Mouse (Mus musculus): ENCODE measurements at regions not wholly inside any gene's neighbourhood (a gene's known extent, or its start where the extent isn't known, plus 50 kb on each side); places are given as distances from the start of the nearest gene placed in this dataset.

GRCm38 (mm10) chr1:81784305-81784704, 448.6 kb upstream of the Gm9747 start:
- no peak for ATAC-seq (replicated peaks)
- H3K36me3 ChIP-seq (replicated peaks): no peaks in the 10 kb centered on the region
- 71% methylated on average over 1 of the region's 1 CpGs for WGBS

GRCm38 (mm10) chr1:81794771-81795170, 438.1 kb upstream of the Gm9747 start:
- no peaks in the 10 kb centered on the region for H3K4me1 ChIP-seq
- no peaks in the 10 kb centered on the region for H3K36me3 ChIP-seq (replicated peaks)
- H3K9ac ChIP-seq: no peak overlapping the region
- H3K27me3 ChIP-seq (replicated peaks): no peaks in the 10 kb centered on the region
- H3K9me3 ChIP-seq: no peaks in the 10 kb centered on the region
- H3K27ac ChIP-seq: no peak overlapping the region
- H3K4me3 ChIP-seq: no peak overlapping the region
- WGBS: 90% methylated on average over 2 of the region's 2 CpGs
- no peak overlapping the region for H3K4me2 ChIP-seq
- ATAC-seq (replicated peaks): no peak

More at GRCm38 (mm10) chr1:81784305-81784704, 448.6 kb upstream of the Gm9747 start:
- no peak overlapping the region for H3K4me3 ChIP-seq
- H3K9me3 ChIP-seq: no peaks in the 10 kb centered on the region
- no peak overlapping the region for H3K4me2 ChIP-seq
- no peaks in the 10 kb centered on the region for H3K4me1 ChIP-seq
- no peak overlapping the region for H3K9ac ChIP-seq
- H3K27me3 ChIP-seq (replicated peaks): no peaks in the 10 kb centered on the region
- H3K27ac ChIP-seq: no peak overlapping the region

GRCm38 (mm10) chr1:81795399-81795798, 437.5 kb upstream of the Gm9747 start:
- no peaks in the 10 kb centered on the region for H3K36me3 ChIP-seq (replicated peaks)
- ATAC-seq (replicated peaks): no peak
- 94% methylated on average over 1 of the region's 1 CpGs for WGBS

GRCm38 (mm10) chr1:81811591-81811990, 421.3 kb upstream of the Gm9747 start:
- no peak overlapping the region for H3K27ac ChIP-seq
- no peaks in the 10 kb centered on the region for H3K27me3 ChIP-seq (replicated peaks)
- H3K36me3 ChIP-seq (replicated peaks): no peaks in the 10 kb centered on the region
- H3K9ac ChIP-seq: no peak overlapping the region
- no peaks in the 10 kb centered on the region for H3K9me3 ChIP-seq
- no peaks in the 10 kb centered on the region for H3K4me1 ChIP-seq
- no peak overlapping the region for H3K4me3 ChIP-seq
- no peak for ATAC-seq (replicated peaks)
- no peak overlapping the region for H3K4me2 ChIP-seq

More at GRCm38 (mm10) chr1:81795399-81795798, 437.5 kb upstream of the Gm9747 start:
- Histone ChIP-seq H3K9me3 (no peaks in the 10 kb centered on the region), H3K27ac (no peak overlapping the region), H3K27me3 (replicated peaks) (no peaks in the 10 kb centered on the region), H3K4me3 (no peak overlapping the region), H3K4me2 (no peak overlapping the region), H3K4me1 (no peaks in the 10 kb centered on the region), H3K9ac (no peak overlapping the region)

GRCm38 (mm10) chr1:81818884-81819283, 414.0 kb upstream of the Gm9747 start:
- no peak overlapping the region for H3K4me3 ChIP-seq
- no peaks in the 10 kb centered on the region for H3K4me1 ChIP-seq
- no peak for ATAC-seq (replicated peaks)
- H3K27me3 ChIP-seq (replicated peaks): no peaks in the 10 kb centered on the region
- H3K27ac ChIP-seq: no peak overlapping the region
- no peaks in the 10 kb centered on the region for H3K9me3 ChIP-seq
- H3K4me2 ChIP-seq: no peak overlapping the region
- H3K36me3 ChIP-seq (replicated peaks): no peaks in the 10 kb centered on the region
- H3K9ac ChIP-seq: no peak overlapping the region

GRCm38 (mm10) chr1:81841966-81842365, 390.9 kb upstream of the Gm9747 start:
- no peaks in the 10 kb centered on the region for H3K4me1 ChIP-seq
- WGBS: 95% methylated on average over 3 of the region's 3 CpGs
- ATAC-seq (replicated peaks): no peak
- H3K4me3 ChIP-seq: no peak overlapping the region
- H3K9me3 ChIP-seq: no peaks in the 10 kb centered on the region
- no peak overlapping the region for H3K27ac ChIP-seq
- H3K36me3 ChIP-seq (replicated peaks): no peaks in the 10 kb centered on the region
- no peak overlapping the region for H3K4me2 ChIP-seq
- no peaks in the 10 kb centered on the region for H3K27me3 ChIP-seq (replicated peaks)
- no peak overlapping the region for H3K9ac ChIP-seq

- Histone ChIP-seq H3K36me3 (replicated peaks) (no peaks in the 10 kb centered on the region), H3K4me2 (no peak overlapping the region), H3K27ac (no peak overlapping the region), H3K9ac (no peak overlapping the region), H3K4me3 (no peak overlapping the region), H3K27me3 (replicated peaks) (no peaks in the 10 kb centered on the region), H3K4me1 (peaks cover 6% of the 10 kb centered on the region; the same call in 1 of the 2 replicates), H3K9me3 (no peaks in the 10 kb centered on the region)
- WGBS: 68% methylated on average over 6 of the region's 6 CpGs
- peak; percentile 52 for ATAC-seq (replicated peaks)
These were observed 382.3 kb upstream of the Gm9747 start for GRCm38 (mm10) chr1:81850462-81851144.

GRCm38 (mm10) chr1:81859464-81859863, 373.4 kb upstream of the Gm9747 start:
- Histone ChIP-seq H3K27ac (no peak overlapping the region), H3K4me1 (no peaks in the 10 kb centered on the region), H3K27me3 (replicated peaks) (no peaks in the 10 kb centered on the region), H3K4me3 (no peak overlapping the region), H3K4me2 (no peak overlapping the region), H3K9ac (no peak overlapping the region), H3K36me3 (replicated peaks) (no peaks in the 10 kb centered on the region), H3K9me3 (no peaks in the 10 kb centered on the region)
- no peak for ATAC-seq (replicated peaks)
- whole genome bisulfite sequencing: 40% methylated on average over 2 of the region's 2 CpGs

GRCm38 (mm10) chr1:81864571-81864970, 368.3 kb upstream of the Gm9747 start:
- H3K4me1 ChIP-seq: no peaks in the 10 kb centered on the region
- H3K27ac ChIP-seq: no peak overlapping the region
- H3K4me3 ChIP-seq: no peak overlapping the region
- no peaks in the 10 kb centered on the region for H3K9me3 ChIP-seq
- WGBS: 88% methylated on average over 3 of the region's 3 CpGs
- no peak for ATAC-seq (replicated peaks)
- no peaks in the 10 kb centered on the region for H3K36me3 ChIP-seq (replicated peaks)
- no peak overlapping the region for H3K9ac ChIP-seq
- no peaks in the 10 kb centered on the region for H3K27me3 ChIP-seq (replicated peaks)
- no peak overlapping the region for H3K4me2 ChIP-seq

GRCm38 (mm10) chr1:81886940-81887531, 345.9 kb upstream of the Gm9747 start:
- no peaks in the 10 kb centered on the region for H3K36me3 ChIP-seq (replicated peaks)
- no peak overlapping the region for H3K9ac ChIP-seq
- no peaks in the 10 kb centered on the region for H3K27me3 ChIP-seq (replicated peaks)
- H3K4me1 ChIP-seq: no peaks in the 10 kb centered on the region
- WGBS: 80% methylated on average over 1 of the region's 1 CpGs
- H3K4me3 ChIP-seq: no peak overlapping the region
- H3K9me3 ChIP-seq: no peaks in the 10 kb centered on the region
- no peak overlapping the region for H3K27ac ChIP-seq
- ATAC-seq (replicated peaks): no peak
- no peak overlapping the region for H3K4me2 ChIP-seq

GRCm38 (mm10) chr1:81897241-81897640, 335.7 kb upstream of the Gm9747 start:
- H3K4me2 ChIP-seq: no peak overlapping the region
- H3K4me1 ChIP-seq: no peaks in the 10 kb centered on the region
- no peaks in the 10 kb centered on the region for H3K27me3 ChIP-seq (replicated peaks)
- H3K4me3 ChIP-seq: no peak overlapping the region
- ATAC-seq (replicated peaks): no peak
- H3K36me3 ChIP-seq (replicated peaks): no peaks in the 10 kb centered on the region
- no peak overlapping the region for H3K27ac ChIP-seq
- WGBS: 81% methylated on average over 3 of the region's 3 CpGs
- H3K9me3 ChIP-seq: no peaks in the 10 kb centered on the region
- H3K9ac ChIP-seq: no peak overlapping the region

- Histone ChIP-seq H3K27me3 (replicated peaks) (no peaks in the 10 kb centered on the region), H3K9me3 (no peaks in the 10 kb centered on the region), H3K4me2 (no peak overlapping the region), H3K36me3 (replicated peaks) (no peaks in the 10 kb centered on the region), H3K4me3 (no peak overlapping the region), H3K27ac (no peak overlapping the region), H3K9ac (no peak overlapping the region), H3K4me1 (no peaks in the 10 kb centered on the region)
- WGBS: 80% methylated on average over 7 of the region's 7 CpGs
- ATAC-seq (replicated peaks): no peak
These were observed 332.1 kb upstream of the Gm9747 start for GRCm38 (mm10) chr1:81900843-81901242.

GRCm38 (mm10) chr1:81904056-81904455, 328.9 kb upstream of the Gm9747 start:
- Histone ChIP-seq H3K9ac (no peak overlapping the region), H3K4me3 (no peak overlapping the region), H3K27ac (no peak overlapping the region), H3K4me1 (no peaks in the 10 kb centered on the region), H3K27me3 (replicated peaks) (no peaks in the 10 kb centered on the region), H3K4me2 (no peak overlapping the region), H3K36me3 (replicated peaks) (no peaks in the 10 kb centered on the region), H3K9me3 (no peaks in the 10 kb centered on the region)
- WGBS: 83% methylated on average over 3 of the region's 3 CpGs
- no peak for ATAC-seq (replicated peaks)
